ENCODE assay signal across 9 mouse cellular contexts in genomic region chr11:59759178-59759577, GRCm38 (mm10). TPM values are rescaled to one million over a fixed set of nuclear protein-coding genes. Genes with fewer than 3 reads are reported as not detected.
A peak's percentile ranks its signal among the peaks of the same experiment; 100 is the strongest.
DNase-seq lines count a peak whose midpoint lies in the region; ATAC-seq and TF ChIP-seq lines count a peak whose summit lies in the region.
"Had no signal": no experiment of that assay in that cellular context is flagged by ENCODE, and none has a peak within 500 bp of the region (broad histone marks: within the 10 kb centered on the region; RNA-seq: fewer than 3 reads in every experiment).

No protein-coding gene starts in this region.

- peaks cover 97% of the 10 kb centered on the region for H3K36me3 ChIP-seq in kidney, embryonic 15.5 days

- no peaks in the 10 kb centered on the region for H3K4me1 ChIP-seq in kidney, embryonic 15.5 days
- peaks cover 9% of the 10 kb centered on the region for H3K4me1 ChIP-seq in cortical plate, adult 2 months (ENCODE audit: control insufficient read depth, insufficient read depth, low read length)
- H3K4me1 ChIP-seq: stomach, embryonic 15.5 days had no signal

- no peak overlapping the region for H3K27ac ChIP-seq in kidney, embryonic 15.5 days
- H3K27ac ChIP-seq in cortical plate, adult 2 months (ENCODE audit: insufficient read depth, low read length): peak overlapping the region; percentile 86
- H3K27ac ChIP-seq: stomach, embryonic 15.5 days had no signal

- no peak for ATAC-seq in kidney, embryonic 15.5 days (replicated peaks; ENCODE audit: low FRiP score)

- TF ChIP-seq CTCF in cortical plate, adult 2 months (IDR thresholded peaks at IDR 0.05; ENCODE audit: extremely low read depth, insufficient read depth, low read length): no peak

- 83% methylated on average over 4 of the region's 4 CpGs for WGBS in kidney, embryonic 15.5 days

- no peak overlapping the region for H3K4me3 ChIP-seq in kidney, embryonic 15.5 days (replicated peaks)
- H3K4me3 ChIP-seq in cortical plate, adult 2 months (ENCODE audit: insufficient read depth, low read length): no peak overlapping the region
- H3K4me3 ChIP-seq: stomach, embryonic 15.5 days had no signal

- intact Hi-C loops in heart, postnatal 10 days (cut with DNase I): no loop called here
- intact Hi-C loops in left cerebral cortex, postnatal 10 days (cut with DNase I): no loop called here

- H3K27me3 ChIP-seq in kidney, embryonic 15.5 days: no peaks in the 10 kb centered on the region
- H3K27me3 ChIP-seq: stomach, embryonic 15.5 days had no signal

- TF ChIP-seq POLR2A in cortical plate, adult 2 months (IDR thresholded peaks at IDR 0.05; ENCODE audit: extremely low read depth, insufficient read depth, low read length): no peak

- no peak overlapping the region for H3K4me2 ChIP-seq in kidney, embryonic 15.5 days
- H3K4me2 ChIP-seq: stomach, embryonic 15.5 days had no signal

- no peak overlapping the region for H3K9ac ChIP-seq in kidney, embryonic 15.5 days
- H3K9ac ChIP-seq: stomach, embryonic 15.5 days had no signal

- peak; percentile 26 for DNase-seq in kidney, adult 18-20 months
- peak; percentile 85 for DNase-seq in adipocyte (ENCODE audit: low spot score)
- DNase-seq in heart, postnatal 10 days: peak; percentile 78 to 81
- DNase-seq in left cerebral cortex, postnatal 10 days (ENCODE audit: extremely low spot score in 1 of 2, low spot score in 2 of 2): peak; percentile 24 to 69
- DNase-seq in telencephalon, adult 2 months (ENCODE audit: low read depth, low spot score): peak; percentile 76
- DNase-seq in embryo, embryonic 9.5 days (ENCODE audit: extremely low spot score): no peak

- no peaks in the 10 kb centered on the region for H3K9me3 ChIP-seq in kidney, embryonic 15.5 days (replicated peaks)
- H3K9me3 ChIP-seq: stomach, embryonic 15.5 days had no signal

RNA-seq across cellular contexts. Expression of gene Pld6, which starts 28.3 kb away (rescaled TPM):
- polyA plus RNA-seq in kidney, embryonic 15.5 days (2015; fragmentation: Nextera tagmentation; extraction: Ambion mirVana): 5.0 and 5.1 TPM in 2 replicates
- polyA plus RNA-seq in cortical plate, adult 2 months (2012; rRNA removed): 1.9 and 2.0 TPM in 2 replicates
- 1 to 10 TPM in 1 of 2 experiments, under 1 TPM in 1; 0.82 to 1.9 TPM for total RNA-seq in heart, postnatal 10 days (2021)
- total RNA-seq in left cerebral cortex, postnatal 10 days (2021): 1 to 10 TPM; 1.2 TPM

RNA-seq across cellular contexts. Expression of gene Flcn, which starts 50.6 kb away (rescaled TPM):
- 32.1 and 32.6 TPM in 2 replicates for polyA plus RNA-seq in kidney, embryonic 15.5 days (2015; fragmentation: Nextera tagmentation; extraction: Ambion mirVana)
- polyA plus RNA-seq in cortical plate, adult 2 months (2012; rRNA removed): 51.4 and 51.6 TPM in 2 replicates
- total RNA-seq in heart, postnatal 10 days (2021): 10 to 100 TPM; 33.6 to 38.1 TPM
- 10 to 100 TPM; 34.5 to 35.6 TPM for total RNA-seq in left cerebral cortex, postnatal 10 days (2021)
